16 mouse cellular contexts compared by ENCODE assay signal in genomic region chr6:99251222-99251621, GRCm38 (mm10).
"Had no signal": no experiment of that assay in that cellular context is flagged by ENCODE, and none has a peak within 500 bp of the region (broad histone marks: within the 10 kb centered on the region; RNA-seq: fewer than 3 reads in every experiment).

No protein-coding gene starts in this region.

- H3K27me3 ChIP-seq: limb, embryonic 15.5 days; midbrain, embryonic 12.5 days; midbrain, embryonic 15.5 days; neural tube, embryonic 13.5 days had no signal

- H3K9ac ChIP-seq: limb, embryonic 15.5 days; liver, embryonic 14.5 days; liver, postnatal 0 days; lung, embryonic 14.5 days; midbrain, embryonic 12.5 days; midbrain, embryonic 15.5 days; neural tube, embryonic 13.5 days had no signal

- ATAC-seq: liver, postnatal 0 days; lung, postnatal 0 days; midbrain, embryonic 15.5 days had no signal

- H3K9me3 ChIP-seq: limb, embryonic 15.5 days; midbrain, embryonic 12.5 days; midbrain, embryonic 15.5 days; neural tube, embryonic 13.5 days had no signal

- H3K4me3 ChIP-seq: layer of hippocampus, adult 2 months; limb, embryonic 15.5 days; midbrain, embryonic 12.5 days; midbrain, embryonic 15.5 days; neural tube, embryonic 13.5 days had no signal

- H3K36me3 ChIP-seq: midbrain, embryonic 12.5 days; midbrain, embryonic 15.5 days; neural tube, embryonic 13.5 days had no signal

- H3K27ac ChIP-seq: kidney, postnatal 0 days; layer of hippocampus, adult 2 months; limb, embryonic 15.5 days; liver, embryonic 14.5 days; macrophage; midbrain, embryonic 12.5 days; midbrain, embryonic 15.5 days; neural tube, embryonic 13.5 days had no signal

- DNase-seq: kidney, postnatal 25 days; layer of hippocampus, adult 9-11 months; liver, postnatal 0 days; lung, embryonic 14.5 days; thymus, adult 18-20 months; thymus, postnatal 36 days had no signal

- H3K4me1 ChIP-seq: limb, embryonic 15.5 days; midbrain, embryonic 12.5 days; midbrain, embryonic 15.5 days; neural tube, embryonic 13.5 days had no signal

- H3K4me2 ChIP-seq: limb, embryonic 15.5 days; liver, embryonic 11.5 days; lung, embryonic 14.5 days; midbrain, embryonic 12.5 days; midbrain, embryonic 15.5 days; neural tube, embryonic 13.5 days had no signal
